Mouse (Mus musculus): ENCODE results near the gene Gpc1.

DNA sequence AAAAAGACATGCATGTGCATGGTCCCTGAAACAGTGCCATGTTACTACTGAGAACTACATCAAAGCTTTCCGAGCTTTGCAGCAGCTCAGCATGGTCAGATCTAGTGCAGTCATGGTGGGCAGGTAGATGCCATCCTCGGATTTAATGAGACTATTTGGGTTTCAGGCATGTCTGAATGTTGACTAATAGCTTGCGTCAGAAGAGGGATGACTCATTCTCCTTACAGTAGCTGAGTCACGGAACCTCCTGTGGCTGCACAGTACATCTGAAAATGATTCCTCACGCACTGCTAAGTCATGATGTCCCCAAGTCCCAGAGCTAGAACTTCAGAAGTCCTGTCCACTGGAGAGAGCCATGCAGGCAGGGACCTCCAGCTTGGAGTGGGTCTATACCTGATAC, 31.8 kb upstream of the Gpc1 start:
- TF ChIP-seq GATA1 (IDR thresholded peaks at IDR 0.05; ENCODE audit: low read length) (no peak), TAL1 (IDR thresholded peaks at IDR 0.05; ENCODE audit: low read length) (no peak)
